Mouse (Mus musculus): ENCODE results near the gene Yif1b. TPM values are rescaled to one million over a fixed set of nuclear protein-coding genes. Genes with fewer than 3 reads are reported as not detected.
A peak's percentile ranks its signal among the peaks of the same experiment; 100 is the strongest.
"Not testable (repeated sequence)": the region's sequence is repeated elsewhere in the genome, so short reads cannot be mapped to it uniquely, and the experiment has no call there.

Gene Yif1b
- polyA plus RNA-seq (2012; rRNA removed): 131 and 143 TPM in 2 replicates

DNA sequence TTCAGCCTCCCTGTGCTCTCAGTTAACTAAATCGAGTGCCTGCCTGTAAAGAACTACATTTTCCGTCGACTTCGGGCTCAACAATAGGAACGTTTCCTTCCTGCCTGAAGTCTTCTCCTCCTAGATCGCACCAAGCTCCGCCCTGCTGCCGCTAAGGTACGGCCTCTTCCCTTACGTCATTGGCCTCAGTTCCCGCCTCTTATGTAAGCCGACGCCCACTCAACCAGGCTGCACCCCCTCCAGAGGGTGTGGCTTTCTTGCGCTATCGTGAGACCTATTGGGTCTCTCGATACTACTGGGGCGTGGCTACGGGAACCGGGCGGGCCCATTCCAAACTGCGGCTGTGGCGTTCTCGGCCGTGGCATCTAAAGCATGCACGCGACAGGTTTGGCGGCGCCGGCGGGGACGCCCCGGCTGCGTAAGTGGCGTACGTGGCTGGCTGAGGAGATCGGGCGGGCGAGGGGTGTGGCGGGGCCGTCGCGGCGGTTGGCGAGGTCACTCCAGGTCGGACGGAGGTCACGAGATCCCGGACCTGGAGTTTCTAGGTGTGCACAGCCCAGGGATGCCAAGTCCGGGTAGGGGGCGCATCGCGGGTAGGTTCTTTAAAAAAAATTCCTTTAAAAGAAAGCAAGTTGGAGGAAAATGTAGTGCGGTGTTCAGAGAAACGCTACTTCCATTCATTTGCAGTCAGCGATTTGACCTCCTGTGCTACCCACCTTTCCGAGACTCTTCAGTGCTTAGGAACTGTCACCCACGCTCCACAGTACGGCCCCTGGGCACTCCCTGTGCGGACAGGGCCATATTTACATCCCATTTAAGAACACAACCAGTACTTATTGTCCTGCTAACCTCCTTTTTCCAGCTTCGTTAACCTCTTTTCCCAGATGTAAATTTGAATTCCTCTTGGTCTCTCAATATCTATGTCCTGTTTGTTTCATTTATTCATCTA, at the start of gene Yif1b:
Gene Yif1b (plus strand): TSS at position 311 of the 949 bp plus-strand sequence.
- under 1% methylated on average over 60 of the region's 60 CpGs for WGBS
- DNase-seq: peak; percentile 97 to 99
- peak within 1 kb of the TSS; percentile 21; the same call in 1 of the 2 replicates for H3K27ac ChIP-seq (ENCODE audit: insufficient read depth, low read length)
- TF ChIP-seq POLR2A (IDR thresholded peaks at IDR 0.05; ENCODE audit: borderline replicate concordance, insufficient read depth, low read length) (peak; percentile 91; the same call in 1 of the 2 replicates), CTCF (IDR thresholded peaks at IDR 0.05; ENCODE audit: borderline replicate concordance, insufficient read depth, low read depth, low read length) (no peak)
- no peaks in the 10 kb centered on the region for H3K27me3 ChIP-seq (ENCODE audit: control insufficient read depth, insufficient read depth, low read length)
- peak within 1 kb of the TSS; percentile 71 for H3K4me3 ChIP-seq (replicated peaks; ENCODE audit: insufficient read depth, low read depth, low read length)
- H3K4me1 ChIP-seq (ENCODE audit: control insufficient read depth, insufficient read depth, low read length): peaks cover 20% of the 10 kb centered on the region

DNA sequence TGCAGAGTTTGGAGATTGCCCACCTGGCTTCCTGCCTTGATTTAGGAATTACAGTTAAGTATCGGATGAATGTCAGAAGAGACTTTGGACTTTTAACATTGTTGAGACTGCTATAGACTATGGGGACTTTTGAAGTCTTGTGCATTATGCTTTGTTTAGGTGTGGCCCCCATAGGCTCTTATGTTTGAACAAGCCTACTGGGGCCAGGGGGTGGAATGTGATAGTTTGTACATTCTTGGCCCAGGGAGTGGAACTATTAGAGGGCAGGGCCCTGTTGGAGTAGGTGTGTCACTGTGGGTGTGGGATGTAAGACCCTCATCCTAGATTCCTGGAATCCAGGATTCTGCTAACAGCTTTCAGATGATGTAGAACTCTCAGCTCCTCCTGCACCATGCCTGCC, 43.9 kb upstream of the Yif1b start:
- DNase-seq; H3K4me3 ChIP-seq (replicated peaks; ENCODE audit: insufficient read depth, low read depth, low read length); H3K27me3 ChIP-seq (ENCODE audit: control insufficient read depth, insufficient read depth, low read length); H3K4me1 ChIP-seq (ENCODE audit: control insufficient read depth, insufficient read depth, low read length); H3K27ac ChIP-seq (ENCODE audit: insufficient read depth, low read length): not testable (repeated sequence)
- 93% methylated on average over 1 of the region's 1 CpGs for WGBS

DNA sequence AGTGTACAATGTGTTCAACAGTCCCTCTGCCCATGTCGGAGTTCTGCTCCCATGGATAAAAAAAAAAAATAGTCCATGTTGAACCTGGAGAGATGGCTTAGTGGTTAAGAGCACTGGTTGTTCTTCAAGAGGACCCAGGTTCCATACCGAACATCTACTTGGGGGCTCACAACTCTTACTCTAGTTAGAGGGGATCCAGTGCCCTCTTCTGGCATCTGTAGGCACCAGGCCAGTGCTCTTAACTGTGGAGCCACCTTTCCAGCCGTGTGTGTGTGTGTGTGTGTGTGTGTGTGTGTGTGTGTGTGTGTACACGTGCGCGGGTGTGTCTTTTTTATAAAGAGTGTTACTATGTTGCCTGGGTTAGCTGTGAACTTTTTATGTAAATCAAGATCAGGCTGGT, 35.6 kb upstream of the Yif1b start:
- TF ChIP-seq CTCF (IDR thresholded peaks at IDR 0.05; ENCODE audit: borderline replicate concordance, insufficient read depth, low read depth, low read length) (no peak), POLR2A (IDR thresholded peaks at IDR 0.05; ENCODE audit: borderline replicate concordance, insufficient read depth, low read length) (no peak)
- no peak for DNase-seq
- WGBS: 81% methylated on average over 6 of the region's 6 CpGs
- Histone ChIP-seq H3K4me3 (replicated peaks; ENCODE audit: insufficient read depth, low read depth, low read length) (no peak overlapping the region), H3K4me1 (ENCODE audit: control insufficient read depth, insufficient read depth, low read length) (no peaks in the 10 kb centered on the region), H3K27me3 (ENCODE audit: control insufficient read depth, insufficient read depth, low read length) (no peaks in the 10 kb centered on the region), H3K27ac (ENCODE audit: insufficient read depth, low read length) (no peak overlapping the region)

DNA sequence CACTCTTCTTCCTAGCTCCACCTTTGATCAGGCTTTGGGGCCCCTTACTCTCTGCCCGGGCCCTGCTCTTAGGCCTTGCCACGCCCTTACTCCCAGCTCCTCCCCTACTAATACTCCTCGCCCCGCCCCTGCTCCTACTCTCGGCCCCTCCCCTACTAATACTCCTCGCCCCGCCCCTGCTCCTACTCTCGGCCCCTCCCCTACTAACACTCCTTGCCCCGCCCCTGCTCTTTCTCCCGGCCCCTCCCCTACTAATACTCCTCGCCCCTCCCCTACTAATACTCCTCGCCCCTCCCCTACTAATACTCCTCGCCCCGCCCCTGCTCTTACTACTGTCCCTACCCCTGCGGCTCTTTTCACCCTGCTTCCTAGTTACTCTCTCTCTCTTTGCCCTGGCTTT, 27.1 kb upstream of the Yif1b start:
- 22% methylated on average over 15 of the region's 15 CpGs for WGBS
- not testable (repeated sequence) for H3K4me1 ChIP-seq (ENCODE audit: control insufficient read depth, insufficient read depth, low read length); H3K27ac ChIP-seq (ENCODE audit: insufficient read depth, low read length); DNase-seq; H3K27me3 ChIP-seq (ENCODE audit: control insufficient read depth, insufficient read depth, low read length)
- H3K4me3 ChIP-seq (replicated peaks; ENCODE audit: insufficient read depth, low read depth, low read length): peak overlapping the region; percentile 46

DNA sequence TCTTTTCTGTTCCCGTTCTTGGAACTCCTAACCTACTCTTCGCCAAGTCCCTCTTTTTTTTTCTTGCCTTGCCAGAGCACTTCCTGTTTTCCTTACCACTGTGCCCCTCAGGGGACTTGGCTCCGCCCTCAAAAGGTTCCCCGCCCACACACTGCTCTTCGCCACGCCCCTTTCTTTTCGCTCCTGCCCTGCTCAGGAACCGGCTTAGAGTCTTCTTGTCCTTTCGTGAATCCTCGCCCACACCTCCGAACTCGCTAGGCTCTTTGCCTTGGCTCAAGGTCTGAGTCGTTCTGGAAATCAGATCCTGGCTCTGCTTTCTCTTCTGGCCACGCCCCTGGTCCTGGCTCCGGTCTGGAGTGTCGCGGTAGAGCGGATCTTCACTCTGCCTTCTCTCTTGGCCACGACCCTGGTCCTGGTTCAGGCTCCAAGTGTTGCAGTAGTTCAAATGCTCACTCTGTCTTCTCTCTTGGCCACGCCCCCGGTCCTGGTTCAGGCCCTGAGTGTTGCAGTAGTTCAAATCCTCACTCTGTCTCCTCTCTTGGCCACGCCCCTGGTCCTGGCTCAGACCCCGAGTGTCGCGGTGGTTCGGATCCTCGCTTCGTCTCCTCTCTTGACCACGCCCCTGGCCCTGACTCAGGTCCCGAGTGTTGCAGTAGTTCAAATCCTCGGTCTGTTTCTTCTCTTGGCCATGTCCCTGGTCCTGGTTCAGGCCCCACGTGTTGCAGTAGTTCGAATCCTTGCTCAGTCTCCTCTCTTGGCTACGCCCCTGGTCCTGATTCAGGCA, 26.5 kb upstream of the Yif1b start:
- 5% methylated on average over 34 of the region's 34 CpGs for WGBS
- no peak for TF ChIP-seq POLR2A (IDR thresholded peaks at IDR 0.05; ENCODE audit: borderline replicate concordance, insufficient read depth, low read length)
- no peak for TF ChIP-seq CTCF (IDR thresholded peaks at IDR 0.05; ENCODE audit: borderline replicate concordance, insufficient read depth, low read depth, low read length)
- no peaks in the 10 kb centered on the region for H3K27me3 ChIP-seq (ENCODE audit: control insufficient read depth, insufficient read depth, low read length)
- H3K4me1 ChIP-seq (ENCODE audit: control insufficient read depth, insufficient read depth, low read length): no peaks in the 10 kb centered on the region
- DNase-seq: peak; percentile 41 to 42
- H3K4me3 ChIP-seq (replicated peaks; ENCODE audit: insufficient read depth, low read depth, low read length): peak overlapping the region; percentile 46
- H3K27ac ChIP-seq (ENCODE audit: insufficient read depth, low read length): no peak overlapping the region

DNA sequence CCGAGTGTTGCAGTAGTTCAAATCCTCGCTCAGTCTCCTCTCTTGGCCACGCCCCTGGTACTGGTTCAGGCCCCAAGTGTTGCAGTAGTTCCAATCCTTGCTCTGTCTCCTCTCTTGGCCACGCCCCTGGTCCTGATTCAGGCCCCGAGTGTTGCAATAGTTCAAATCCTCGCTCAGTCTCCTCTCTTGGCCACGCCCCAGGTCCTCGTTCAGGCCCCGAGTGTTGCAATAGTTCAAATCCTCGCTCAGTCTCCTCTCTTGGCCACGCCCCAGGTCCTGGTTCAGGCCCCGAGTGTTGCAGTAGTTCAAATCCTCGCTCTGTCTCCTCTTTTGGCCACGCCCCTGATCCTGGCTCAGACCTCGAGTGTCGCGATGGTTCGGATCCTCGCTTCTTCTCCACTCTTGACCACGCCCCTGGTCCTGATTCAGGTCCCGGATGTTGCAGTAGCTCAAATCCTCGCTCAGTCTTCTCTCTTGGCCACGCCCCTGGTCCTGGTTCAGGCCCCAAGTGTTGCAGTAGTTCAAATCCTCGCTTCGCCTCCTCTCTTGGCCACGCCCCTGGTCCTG, 25.8 kb upstream of the Yif1b start:
- 31% methylated on average over 26 of the region's 26 CpGs for WGBS
- no peak overlapping the region for H3K4me3 ChIP-seq (replicated peaks; ENCODE audit: insufficient read depth, low read depth, low read length)
- H3K4me1 ChIP-seq (ENCODE audit: control insufficient read depth, insufficient read depth, low read length): no peaks in the 10 kb centered on the region
- no peaks in the 10 kb centered on the region for H3K27me3 ChIP-seq (ENCODE audit: control insufficient read depth, insufficient read depth, low read length)
- TF ChIP-seq CTCF (IDR thresholded peaks at IDR 0.05; ENCODE audit: borderline replicate concordance, insufficient read depth, low read depth, low read length) (no peak), POLR2A (IDR thresholded peaks at IDR 0.05; ENCODE audit: borderline replicate concordance, insufficient read depth, low read length) (no peak)
- DNase-seq: no peak
- H3K27ac ChIP-seq (ENCODE audit: insufficient read depth, low read length): no peak overlapping the region

DNA sequence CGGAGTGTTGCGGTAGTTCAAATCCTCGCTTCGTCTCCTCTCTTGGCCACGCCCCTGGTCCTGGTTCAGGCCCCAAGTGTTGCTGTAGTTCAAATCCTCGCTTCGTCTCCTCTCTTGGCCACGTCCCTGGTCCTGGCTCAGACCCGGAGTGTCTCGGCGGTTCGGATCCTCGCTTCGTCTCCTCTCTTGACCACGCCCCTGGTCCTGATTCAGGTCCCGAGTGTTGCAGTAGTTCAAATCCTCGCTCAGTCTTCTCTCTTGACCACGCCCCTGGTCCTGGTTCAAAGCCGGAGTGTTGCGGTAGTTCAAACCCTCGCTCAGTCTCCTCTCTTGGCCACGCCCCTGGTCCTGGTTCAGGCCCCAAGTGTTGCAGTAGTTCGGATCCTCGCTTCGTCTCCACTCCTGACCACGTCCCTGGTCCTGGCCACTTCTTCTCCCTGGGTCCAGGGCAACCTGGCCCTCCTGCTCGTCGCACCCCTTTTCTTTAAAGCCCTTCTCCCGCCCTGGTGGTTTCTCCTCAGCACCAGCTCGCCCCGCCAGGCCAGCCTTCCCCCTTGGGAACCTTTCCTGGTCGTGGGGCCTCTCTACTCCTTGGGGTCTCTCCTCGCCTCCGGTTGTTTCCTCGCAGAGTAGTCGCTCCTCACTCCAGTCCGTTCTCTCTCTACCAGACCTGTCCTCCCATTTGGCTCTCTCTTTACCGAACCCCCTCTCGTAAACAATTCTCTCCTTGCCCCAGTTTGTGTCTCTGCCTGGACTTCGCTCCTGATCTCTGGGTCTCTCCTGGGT, 25.2 kb upstream of the Yif1b start:
- H3K27ac ChIP-seq (ENCODE audit: insufficient read depth, low read length); H3K4me3 ChIP-seq (replicated peaks; ENCODE audit: insufficient read depth, low read depth, low read length): not testable (repeated sequence)
- WGBS: 27% methylated on average over 40 of the region's 40 CpGs

More for the DNA sequence above, 25.2 kb upstream of the Yif1b start:
- not testable (repeated sequence) for DNase-seq; H3K4me1 ChIP-seq (ENCODE audit: control insufficient read depth, insufficient read depth, low read length); H3K27me3 ChIP-seq (ENCODE audit: control insufficient read depth, insufficient read depth, low read length)

Data from cerebellum, adult 2 months (tissue).